Mouse (Mus musculus): ENCODE measurements at regions not wholly inside any gene's neighbourhood (a gene's known extent, or its start where the extent isn't known, plus 50 kb on each side); places are given as distances from the start of the nearest gene placed in this dataset.

DNA sequence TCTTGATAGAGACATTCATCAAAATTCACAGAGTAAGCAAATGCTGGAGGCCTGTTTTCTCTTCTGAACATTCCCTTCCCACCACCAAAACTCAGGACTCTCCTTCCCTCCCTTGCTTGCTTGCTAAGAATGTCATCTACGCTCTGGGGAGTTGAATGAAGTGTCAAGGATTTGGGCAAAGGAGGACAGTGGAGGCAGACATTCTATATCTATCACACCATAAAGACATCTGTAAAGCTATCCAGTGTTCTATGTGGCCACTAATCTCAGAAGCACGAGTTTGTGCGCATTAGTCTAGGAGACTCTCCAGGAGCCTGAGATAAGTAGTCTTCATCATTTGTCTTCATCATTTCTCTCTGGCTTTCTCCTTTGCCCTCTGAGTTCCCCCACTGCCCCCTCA, 94.1 kb upstream of the Dapk1 start:
- no peaks in the 10 kb centered on the region for H3K36me3 ChIP-seq (ENCODE audit: control insufficient read depth, insufficient read depth, low read length)
- no peak for ATAC-seq (replicated peaks; ENCODE audit: insufficient number of reproducible peaks, low FRiP score, low TSS enrichment)
- H3K9me3 ChIP-seq (replicated peaks; ENCODE audit: control insufficient read depth, low read length): no peaks in the 10 kb centered on the region
- 54% methylated on average over 3 of the region's 3 CpGs for WGBS (ENCODE audit: insufficient replicate concordance)
- H3K4me3 ChIP-seq (ENCODE audit: low read depth, low read length): no peak overlapping the region
- H3K4me1 ChIP-seq (ENCODE audit: control insufficient read depth, insufficient read depth, low read length): no peaks in the 10 kb centered on the region
- no peak overlapping the region for H3K9ac ChIP-seq (ENCODE audit: low read depth, low read length)
- H3K27me3 ChIP-seq (ENCODE audit: control insufficient read depth, insufficient read depth, low read length): no peaks in the 10 kb centered on the region
- no peak overlapping the region for H3K27ac ChIP-seq (ENCODE audit: low read depth, low read length)
- H3K4me2 ChIP-seq: no peak overlapping the region

- H3K4me1 ChIP-seq (ENCODE audit: control insufficient read depth, insufficient read depth, low read length): no peaks in the 10 kb centered on the region
- no peak overlapping the region for H3K4me3 ChIP-seq (ENCODE audit: low read depth, low read length)
- ATAC-seq (replicated peaks; ENCODE audit: insufficient number of reproducible peaks, low FRiP score, low TSS enrichment): no peak
- no peaks in the 10 kb centered on the region for H3K36me3 ChIP-seq (ENCODE audit: control insufficient read depth, insufficient read depth, low read length)
- no peak overlapping the region for H3K4me2 ChIP-seq
- no peak overlapping the region for H3K27ac ChIP-seq (ENCODE audit: low read depth, low read length)
- H3K27me3 ChIP-seq (ENCODE audit: control insufficient read depth, insufficient read depth, low read length): no peaks in the 10 kb centered on the region
- 58% methylated on average over 4 of the region's 4 CpGs for WGBS (ENCODE audit: insufficient replicate concordance)
- H3K9ac ChIP-seq (ENCODE audit: low read depth, low read length): no peak overlapping the region
- no peaks in the 10 kb centered on the region for H3K9me3 ChIP-seq (replicated peaks; ENCODE audit: control insufficient read depth, low read length)
These were observed 93.7 kb upstream of the Dapk1 start for GRCm38 (mm10) chr13:60508054-60508453.

- WGBS (ENCODE audit: insufficient replicate concordance): 76% methylated on average over 5 of the region's 5 CpGs
- Histone ChIP-seq H3K27ac (ENCODE audit: low read depth, low read length) (no peak overlapping the region), H3K4me3 (ENCODE audit: low read depth, low read length) (no peak overlapping the region), H3K4me2 (no peak overlapping the region), H3K9me3 (replicated peaks; ENCODE audit: control insufficient read depth, low read length) (no peaks in the 10 kb centered on the region), H3K4me1 (ENCODE audit: control insufficient read depth, insufficient read depth, low read length) (no peaks in the 10 kb centered on the region), H3K36me3 (ENCODE audit: control insufficient read depth, insufficient read depth, low read length) (no peaks in the 10 kb centered on the region), H3K9ac (ENCODE audit: low read depth, low read length) (no peak overlapping the region), H3K27me3 (ENCODE audit: control insufficient read depth, insufficient read depth, low read length) (no peaks in the 10 kb centered on the region)
- ATAC-seq (replicated peaks; ENCODE audit: insufficient number of reproducible peaks, low FRiP score, low TSS enrichment): no peak
These were observed 92.9 kb upstream of the Dapk1 start for GRCm38 (mm10) chr13:60508856-60509255.

DNA sequence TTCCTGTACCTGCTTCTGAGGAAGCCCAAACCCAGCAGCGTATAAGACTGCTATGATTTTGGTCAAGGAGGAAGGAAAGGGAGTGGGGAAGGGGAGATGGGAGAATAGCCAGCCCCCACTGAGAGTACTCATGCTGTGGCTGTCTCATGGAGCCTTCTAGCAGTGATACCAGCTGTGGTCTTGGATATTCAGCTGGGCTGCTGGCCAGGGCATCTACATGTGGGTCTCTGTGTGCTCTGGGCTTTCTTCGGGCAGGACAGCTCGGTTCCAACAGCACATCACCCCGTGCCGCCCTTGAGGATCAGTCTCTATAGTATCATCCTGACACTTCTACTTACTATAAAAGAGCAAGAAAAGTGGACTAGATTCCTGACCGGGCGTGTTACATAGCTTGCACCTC, 90.6 kb upstream of the Dapk1 start:
- Histone ChIP-seq H3K4me1 (ENCODE audit: control insufficient read depth, insufficient read depth, low read length) (no peaks in the 10 kb centered on the region), H3K27ac (ENCODE audit: low read depth, low read length) (no peak overlapping the region), H3K4me2 (no peak overlapping the region), H3K9ac (ENCODE audit: low read depth, low read length) (no peak overlapping the region), H3K9me3 (replicated peaks; ENCODE audit: control insufficient read depth, low read length) (no peaks in the 10 kb centered on the region), H3K36me3 (ENCODE audit: control insufficient read depth, insufficient read depth, low read length) (no peaks in the 10 kb centered on the region), H3K4me3 (ENCODE audit: low read depth, low read length) (no peak overlapping the region), H3K27me3 (ENCODE audit: control insufficient read depth, insufficient read depth, low read length) (no peaks in the 10 kb centered on the region)
- 85% methylated on average over 7 of the region's 7 CpGs for WGBS (ENCODE audit: insufficient replicate concordance)
- ATAC-seq (replicated peaks; ENCODE audit: insufficient number of reproducible peaks, low FRiP score, low TSS enrichment): no peak

DNA sequence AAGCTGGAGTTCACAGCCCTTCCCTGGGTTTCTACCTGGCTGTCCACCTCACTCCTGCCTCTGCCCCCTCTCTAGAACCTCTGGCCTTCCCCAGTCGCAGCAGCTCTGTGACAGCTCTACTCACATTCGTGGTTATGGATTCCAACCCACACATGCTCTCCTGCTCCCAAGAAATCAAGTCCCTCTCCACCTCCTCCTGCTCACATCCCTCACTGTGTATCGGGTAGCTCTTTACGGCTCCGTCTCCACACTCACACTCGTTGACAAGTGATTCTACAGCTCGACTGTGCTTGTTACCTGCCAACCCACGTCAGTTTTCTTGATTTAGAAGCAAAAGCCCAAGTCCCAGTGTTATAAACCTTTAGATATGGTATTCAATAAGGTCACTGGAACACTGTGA, 90.1 kb upstream of the Dapk1 start:
- H3K9ac ChIP-seq (ENCODE audit: low read depth, low read length): no peak overlapping the region
- H3K9me3 ChIP-seq (replicated peaks; ENCODE audit: control insufficient read depth, low read length): no peaks in the 10 kb centered on the region
- H3K27ac ChIP-seq (ENCODE audit: low read depth, low read length): no peak overlapping the region
- H3K4me1 ChIP-seq (ENCODE audit: control insufficient read depth, insufficient read depth, low read length): no peaks in the 10 kb centered on the region
- no peaks in the 10 kb centered on the region for H3K36me3 ChIP-seq (ENCODE audit: control insufficient read depth, insufficient read depth, low read length)
- no peaks in the 10 kb centered on the region for H3K27me3 ChIP-seq (ENCODE audit: control insufficient read depth, insufficient read depth, low read length)
- no peak overlapping the region for H3K4me3 ChIP-seq (ENCODE audit: low read depth, low read length)
- no peak for ATAC-seq (replicated peaks; ENCODE audit: insufficient number of reproducible peaks, low FRiP score, low TSS enrichment)
- 73% methylated on average over 8 of the region's 8 CpGs for WGBS (ENCODE audit: insufficient replicate concordance)
- no peak overlapping the region for H3K4me2 ChIP-seq

DNA sequence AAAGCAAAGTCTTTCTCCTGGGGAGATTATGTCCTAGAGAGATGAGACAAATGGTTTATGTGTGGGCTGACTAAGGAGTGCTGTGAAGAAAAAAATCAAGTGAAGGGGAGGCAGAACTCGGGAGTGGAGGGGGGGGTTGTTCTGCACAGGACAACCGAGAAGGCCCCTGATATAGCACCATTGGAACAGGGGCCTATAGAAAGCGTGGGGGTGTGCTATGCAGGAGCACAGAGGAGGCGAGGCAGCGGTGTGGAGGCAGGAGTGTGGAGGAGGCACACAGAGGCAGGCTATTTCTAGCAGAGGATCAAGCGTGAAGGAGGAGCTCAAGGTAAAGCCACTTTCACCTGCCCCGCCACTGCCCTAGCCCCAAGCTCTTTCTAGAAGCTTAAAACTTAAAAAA, 88.0 kb upstream of the Dapk1 start:
- H3K4me3 ChIP-seq (ENCODE audit: low read depth, low read length): no peak overlapping the region
- H3K4me2 ChIP-seq: no peak overlapping the region
- H3K9ac ChIP-seq (ENCODE audit: low read depth, low read length): no peak overlapping the region
- H3K27me3 ChIP-seq (ENCODE audit: control insufficient read depth, insufficient read depth, low read length): no peaks in the 10 kb centered on the region
- no peaks in the 10 kb centered on the region for H3K36me3 ChIP-seq (ENCODE audit: control insufficient read depth, insufficient read depth, low read length)
- no peaks in the 10 kb centered on the region for H3K4me1 ChIP-seq (ENCODE audit: control insufficient read depth, insufficient read depth, low read length)
- no peaks in the 10 kb centered on the region for H3K9me3 ChIP-seq (replicated peaks; ENCODE audit: control insufficient read depth, low read length)
- 58% methylated on average over 7 of the region's 7 CpGs for WGBS (ENCODE audit: insufficient replicate concordance)
- no peak for ATAC-seq (replicated peaks; ENCODE audit: insufficient number of reproducible peaks, low FRiP score, low TSS enrichment)
- H3K27ac ChIP-seq (ENCODE audit: low read depth, low read length): no peak overlapping the region

GRCm38 (mm10) chr13:60514806-60515205, 86.9 kb upstream of the Dapk1 start:
- Histone ChIP-seq H3K9ac (ENCODE audit: low read depth, low read length) (no peak overlapping the region), H3K9me3 (replicated peaks; ENCODE audit: control insufficient read depth, low read length) (no peaks in the 10 kb centered on the region), H3K4me3 (ENCODE audit: low read depth, low read length) (no peak overlapping the region), H3K27ac (ENCODE audit: low read depth, low read length) (no peak overlapping the region), H3K4me2 (no peak overlapping the region), H3K4me1 (ENCODE audit: control insufficient read depth, insufficient read depth, low read length) (no peaks in the 10 kb centered on the region), H3K27me3 (ENCODE audit: control insufficient read depth, insufficient read depth, low read length) (no peaks in the 10 kb centered on the region), H3K36me3 (ENCODE audit: control insufficient read depth, insufficient read depth, low read length) (no peaks in the 10 kb centered on the region)
- WGBS (ENCODE audit: insufficient replicate concordance): 75% methylated on average over 9 of the region's 9 CpGs
- no peak for ATAC-seq (replicated peaks; ENCODE audit: insufficient number of reproducible peaks, low FRiP score, low TSS enrichment)

DNA sequence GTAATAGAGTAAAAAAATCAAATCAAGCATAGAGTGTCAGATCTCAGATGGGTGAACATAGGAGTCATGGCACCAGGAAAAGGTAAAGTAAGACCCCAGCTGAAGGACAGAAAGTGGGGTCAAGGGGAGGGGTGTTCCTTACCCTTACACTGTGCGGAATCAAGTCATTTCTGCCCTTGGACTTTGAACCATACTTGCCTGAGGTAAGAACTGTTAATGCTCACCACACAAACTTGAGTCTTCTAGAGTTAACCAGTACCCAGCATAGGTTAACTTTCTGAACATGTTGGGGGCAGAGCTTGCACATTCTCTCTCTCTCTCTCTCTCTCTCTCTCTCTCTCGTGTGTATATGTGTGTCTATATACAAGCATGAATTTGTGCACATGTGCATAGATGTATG, 83.7 kb upstream of the Dapk1 start:
- no peak for ATAC-seq (replicated peaks; ENCODE audit: insufficient number of reproducible peaks, low FRiP score, low TSS enrichment)
- H3K4me2 ChIP-seq: no peak overlapping the region
- no peaks in the 10 kb centered on the region for H3K27me3 ChIP-seq (ENCODE audit: control insufficient read depth, insufficient read depth, low read length)
- no peaks in the 10 kb centered on the region for H3K4me1 ChIP-seq (ENCODE audit: control insufficient read depth, insufficient read depth, low read length)
- H3K36me3 ChIP-seq (ENCODE audit: control insufficient read depth, insufficient read depth, low read length): no peaks in the 10 kb centered on the region
- no peak overlapping the region for H3K4me3 ChIP-seq (ENCODE audit: low read depth, low read length)
- WGBS (ENCODE audit: insufficient replicate concordance): 86% methylated on average over 2 of the region's 2 CpGs
- no peaks in the 10 kb centered on the region for H3K9me3 ChIP-seq (replicated peaks; ENCODE audit: control insufficient read depth, low read length)
- H3K9ac ChIP-seq (ENCODE audit: low read depth, low read length): no peak overlapping the region
- no peak overlapping the region for H3K27ac ChIP-seq (ENCODE audit: low read depth, low read length)

- ATAC-seq (replicated peaks; ENCODE audit: insufficient number of reproducible peaks, low FRiP score, low TSS enrichment): no peak
- no peak overlapping the region for H3K4me2 ChIP-seq
- no peaks in the 10 kb centered on the region for H3K36me3 ChIP-seq (ENCODE audit: control insufficient read depth, insufficient read depth, low read length)
- H3K4me1 ChIP-seq (ENCODE audit: control insufficient read depth, insufficient read depth, low read length): no peaks in the 10 kb centered on the region
- H3K9ac ChIP-seq (ENCODE audit: low read depth, low read length): no peak overlapping the region
- H3K4me3 ChIP-seq (ENCODE audit: low read depth, low read length): no peak overlapping the region
- no peaks in the 10 kb centered on the region for H3K27me3 ChIP-seq (ENCODE audit: control insufficient read depth, insufficient read depth, low read length)
- no peaks in the 10 kb centered on the region for H3K9me3 ChIP-seq (replicated peaks; ENCODE audit: control insufficient read depth, low read length)
- 47% methylated on average over 4 of the region's 4 CpGs for WGBS (ENCODE audit: insufficient replicate concordance)
- H3K27ac ChIP-seq (ENCODE audit: low read depth, low read length): no peak overlapping the region
These were observed 82.0 kb upstream of the Dapk1 start for GRCm38 (mm10) chr13:60519708-60520107.

Measured in heart, embryonic 11.5 days (tissue).